Mouse (Mus musculus): ENCODE data around the gene 2900026A02Rik. TPM values are rescaled to one million over a fixed set of nuclear protein-coding genes. Genes with fewer than 3 reads are reported as not detected.

Gene 2900026A02Rik
- polyA plus RNA-seq, 1 experiment from 2014 or later, result 6.9 TPM

DNA sequence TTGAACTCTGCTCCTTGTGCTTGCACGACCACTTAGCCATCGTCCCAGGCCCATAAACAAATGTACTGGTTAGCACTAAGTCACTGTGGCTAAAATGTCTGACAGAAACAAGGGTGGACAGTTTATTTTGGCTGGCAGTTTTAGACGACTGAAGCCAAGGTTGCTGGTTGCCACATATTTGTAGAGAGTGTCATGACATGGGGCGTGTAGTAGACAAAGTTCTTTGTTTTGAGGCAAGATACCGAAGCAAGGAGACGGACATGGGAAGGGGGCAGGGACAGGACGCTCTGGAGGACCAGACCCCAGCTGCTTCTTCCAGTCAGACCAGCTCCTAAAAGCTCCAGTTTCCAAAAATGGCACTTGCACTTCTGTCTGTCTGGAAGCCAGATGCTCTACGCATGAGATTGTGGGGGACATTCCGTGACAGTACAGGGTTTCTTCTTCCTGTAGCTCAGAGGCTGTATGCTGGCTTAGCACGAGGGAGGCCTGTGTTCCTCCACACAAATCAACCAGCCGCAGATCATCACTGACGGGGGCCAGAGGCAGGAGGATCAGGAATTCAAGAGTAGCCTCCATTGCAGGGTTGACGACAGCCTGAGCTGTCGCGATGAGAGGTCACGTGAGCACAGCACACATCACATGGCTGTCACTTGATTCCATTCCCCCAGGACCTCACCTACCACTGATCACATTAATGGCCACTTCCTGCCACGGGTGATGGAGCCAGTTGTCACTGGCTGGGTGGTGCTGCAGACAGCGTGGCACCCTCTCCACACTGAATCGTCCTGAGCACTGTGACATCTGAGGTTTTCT, 138.5 kb downstream of the 2900026A02Rik start:
- no peak overlapping the region for H3K4me2 ChIP-seq (ENCODE audit: low read length)
- ATAC-seq (replicated peaks; ENCODE audit: low FRiP score, low TSS enrichment, low read depth), result no peak

DNA sequence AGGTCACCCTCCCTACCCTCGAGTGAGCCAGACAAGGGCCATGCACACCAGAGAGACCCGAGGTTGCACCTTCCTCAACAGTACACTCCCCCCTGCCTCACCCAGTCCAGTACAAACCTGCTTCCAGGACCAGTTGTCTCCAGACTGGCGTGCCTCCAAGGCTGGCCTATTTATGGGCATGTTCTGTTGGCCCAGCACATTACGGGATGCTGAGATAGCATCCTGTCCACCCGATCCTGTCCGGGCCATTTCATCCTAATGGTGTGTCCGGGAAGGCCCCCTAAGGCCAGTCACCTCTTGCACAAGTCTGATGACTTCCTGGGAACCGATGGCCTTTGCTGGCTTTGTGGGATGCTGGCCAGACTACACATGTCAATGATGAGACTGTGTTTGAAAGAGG, 139.6 kb downstream of the 2900026A02Rik start, which contains the start of gene Crybb3:
TSS of gene Crybb3 (minus strand) at position 146 of the 400 bp plus-strand sequence.
- no peak for DNase-seq (ENCODE audit: low spot score)

More for the DNA sequence above, 138.5 kb downstream of the 2900026A02Rik start:
- no peaks in the 10 kb centered on the region for H3K36me3 ChIP-seq (ENCODE audit: control insufficient read depth, insufficient read depth, low read length)
- no peak for DNase-seq (ENCODE audit: low spot score)
- H3K9me3 ChIP-seq (ENCODE audit: control insufficient read depth, low read length), result no peaks in the 10 kb centered on the region
- H3K4me3 ChIP-seq (ENCODE audit: low read depth, low read length), result no peak overlapping the region
- H3K27ac ChIP-seq (ENCODE audit: low read depth), result no peak overlapping the region
- H3K4me1 ChIP-seq (replicated peaks; ENCODE audit: control insufficient read depth, insufficient read depth, low read length), result peaks cover 4% of the 10 kb centered on the region; the same call in 1 of the 2 replicates
- H3K9ac ChIP-seq (ENCODE audit: low read length), result no peak overlapping the region
- WGBS, result 50% methylated on average over 19 of the region's 19 CpGs
- H3K27me3 ChIP-seq (replicated peaks; ENCODE audit: control insufficient read depth, insufficient read depth, low read length), result no peaks in the 10 kb centered on the region

DNA sequence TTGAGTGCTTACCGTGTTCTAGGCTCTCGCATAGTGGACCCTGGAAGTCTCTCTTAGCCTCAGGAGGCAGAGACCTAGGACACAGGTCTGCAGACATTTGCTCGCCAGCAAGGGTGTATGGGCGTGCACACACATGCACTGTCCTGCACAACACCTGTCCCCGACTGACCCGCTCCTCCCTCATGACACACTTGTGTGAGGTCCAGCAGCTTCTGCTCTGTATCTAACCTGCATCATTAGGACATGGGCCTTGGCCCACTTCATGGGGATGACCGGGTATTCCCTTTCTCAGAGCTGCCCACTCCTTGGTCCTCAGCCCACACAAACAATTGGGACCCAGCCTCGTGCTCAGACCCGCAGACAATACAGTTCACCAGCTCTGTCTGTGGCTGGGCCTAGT, 140.0 kb downstream of the 2900026A02Rik start:
- no peak for DNase-seq (ENCODE audit: low spot score)
- no peaks in the 10 kb centered on the region for H3K9me3 ChIP-seq (ENCODE audit: control insufficient read depth, low read length)
- H3K27ac ChIP-seq (ENCODE audit: low read depth), result no peak overlapping the region
- H3K36me3 ChIP-seq (ENCODE audit: control insufficient read depth, insufficient read depth, low read length), result no peaks in the 10 kb centered on the region
- H3K4me3 ChIP-seq (ENCODE audit: low read depth, low read length), result no peak overlapping the region
- H3K4me2 ChIP-seq (ENCODE audit: low read length), result no peak overlapping the region
- H3K4me1 ChIP-seq (replicated peaks; ENCODE audit: control insufficient read depth, insufficient read depth, low read length), result peaks cover 4% of the 10 kb centered on the region; the same call in 1 of the 2 replicates
- no peak overlapping the region for H3K9ac ChIP-seq (ENCODE audit: low read length)
- 94% methylated on average over 9 of the region's 9 CpGs for WGBS
- no peak for ATAC-seq (replicated peaks; ENCODE audit: low FRiP score, low TSS enrichment, low read depth)
- H3K27me3 ChIP-seq (replicated peaks; ENCODE audit: control insufficient read depth, insufficient read depth, low read length), result no peaks in the 10 kb centered on the region

More for the DNA sequence above, 139.6 kb downstream of the 2900026A02Rik start, which contains the start of gene Crybb3:
- Histone ChIP-seq H3K9ac (ENCODE audit: low read length) (no peak within 1 kb of the TSS), H3K36me3 (ENCODE audit: control insufficient read depth, insufficient read depth, low read length) (no peaks in the 10 kb centered on the region), H3K9me3 (ENCODE audit: control insufficient read depth, low read length) (no peaks in the 10 kb centered on the region), H3K27ac (ENCODE audit: low read depth) (no peak within 1 kb of the TSS), H3K4me2 (ENCODE audit: low read length) (no peak within 1 kb of the TSS), H3K27me3 (replicated peaks; ENCODE audit: control insufficient read depth, insufficient read depth, low read length) (no peaks in the 10 kb centered on the region), H3K4me3 (ENCODE audit: low read depth, low read length) (no peak within 1 kb of the TSS), H3K4me1 (replicated peaks; ENCODE audit: control insufficient read depth, insufficient read depth, low read length) (peaks cover 4% of the 10 kb centered on the region; the same call in 1 of the 2 replicates)
- no peak; the same call in 1 of the 2 replicates for ATAC-seq (replicated peaks; ENCODE audit: low FRiP score, low TSS enrichment, low read depth)
- 81% methylated on average over 8 of the region's 8 CpGs for WGBS

DNA sequence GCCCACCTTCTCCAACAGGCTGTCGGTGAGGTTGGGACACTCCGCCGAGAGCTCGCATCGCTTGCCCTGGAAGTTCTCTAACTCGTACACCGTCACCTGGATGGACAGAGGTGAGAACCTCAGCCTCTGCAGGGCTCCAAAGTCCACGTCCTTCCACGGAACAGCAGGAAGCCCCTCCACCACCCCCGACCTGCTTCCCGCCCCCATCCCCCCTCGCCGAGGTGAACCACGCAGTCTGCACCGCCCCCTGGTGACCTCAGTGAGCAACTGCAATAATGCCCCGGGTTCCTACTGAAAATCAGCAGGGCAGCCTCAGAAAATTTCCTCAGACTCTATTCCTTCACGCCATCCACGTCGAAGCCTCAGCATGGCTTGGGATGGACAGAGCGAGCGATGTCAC, 141.3 kb downstream of the 2900026A02Rik start:
- Histone ChIP-seq H3K4me3 (ENCODE audit: low read depth, low read length) (no peak overlapping the region), H3K27me3 (replicated peaks; ENCODE audit: control insufficient read depth, insufficient read depth, low read length) (no peaks in the 10 kb centered on the region), H3K9me3 (ENCODE audit: control insufficient read depth, low read length) (no peaks in the 10 kb centered on the region), H3K27ac (ENCODE audit: low read depth) (no peak overlapping the region), H3K4me1 (replicated peaks; ENCODE audit: control insufficient read depth, insufficient read depth, low read length) (peaks cover 4% of the 10 kb centered on the region; the same call in 1 of the 2 replicates), H3K36me3 (ENCODE audit: control insufficient read depth, insufficient read depth, low read length) (no peaks in the 10 kb centered on the region), H3K4me2 (ENCODE audit: low read length) (0 out of 2 replicates have a peak overlapping the region, but pooled peaks have one; percentile 28), H3K9ac (ENCODE audit: low read length) (no peak overlapping the region)
- WGBS, result 26% methylated on average over 21 of the region's 21 CpGs
- ATAC-seq (replicated peaks; ENCODE audit: low FRiP score, low TSS enrichment, low read depth) (no peak), DNase-seq (ENCODE audit: low spot score) (peak; percentile 70)

DNA sequence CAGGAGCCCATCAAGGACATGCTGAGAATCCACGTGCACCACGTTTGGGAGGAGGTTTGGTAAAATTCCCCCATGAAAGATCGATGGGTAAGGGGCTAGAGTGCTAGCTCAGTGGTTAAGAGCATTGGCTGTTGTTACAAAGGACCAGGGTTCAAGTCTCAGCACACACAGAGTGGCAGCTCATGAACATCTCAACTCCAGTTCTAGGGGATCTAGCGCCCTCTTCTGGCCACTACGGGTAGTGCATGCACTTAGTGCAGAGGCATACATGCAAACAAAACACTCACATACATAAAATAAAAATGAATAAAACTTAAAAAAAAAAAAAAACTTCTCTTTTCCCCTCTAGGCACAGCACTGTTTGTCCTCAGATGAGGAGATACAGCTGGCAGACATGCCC, 142.3 kb downstream of the 2900026A02Rik start:
- no peak for DNase-seq (ENCODE audit: low spot score)
- H3K9ac ChIP-seq (ENCODE audit: low read length), result no peak overlapping the region
- H3K27ac ChIP-seq (ENCODE audit: low read depth), result no peak overlapping the region
- no peak overlapping the region for H3K4me2 ChIP-seq (ENCODE audit: low read length)
- ATAC-seq (replicated peaks; ENCODE audit: low FRiP score, low TSS enrichment, low read depth), result no peak
- peaks cover 4% of the 10 kb centered on the region; the same call in 1 of the 2 replicates for H3K4me1 ChIP-seq (replicated peaks; ENCODE audit: control insufficient read depth, insufficient read depth, low read length)
- 62% methylated on average over 5 of the region's 5 CpGs for WGBS
- H3K4me3 ChIP-seq (ENCODE audit: low read depth, low read length), result no peak overlapping the region
- H3K9me3 ChIP-seq (ENCODE audit: control insufficient read depth, low read length), result no peaks in the 10 kb centered on the region
- no peaks in the 10 kb centered on the region for H3K36me3 ChIP-seq (ENCODE audit: control insufficient read depth, insufficient read depth, low read length)
- H3K27me3 ChIP-seq (replicated peaks; ENCODE audit: control insufficient read depth, insufficient read depth, low read length), result no peaks in the 10 kb centered on the region

DNA sequence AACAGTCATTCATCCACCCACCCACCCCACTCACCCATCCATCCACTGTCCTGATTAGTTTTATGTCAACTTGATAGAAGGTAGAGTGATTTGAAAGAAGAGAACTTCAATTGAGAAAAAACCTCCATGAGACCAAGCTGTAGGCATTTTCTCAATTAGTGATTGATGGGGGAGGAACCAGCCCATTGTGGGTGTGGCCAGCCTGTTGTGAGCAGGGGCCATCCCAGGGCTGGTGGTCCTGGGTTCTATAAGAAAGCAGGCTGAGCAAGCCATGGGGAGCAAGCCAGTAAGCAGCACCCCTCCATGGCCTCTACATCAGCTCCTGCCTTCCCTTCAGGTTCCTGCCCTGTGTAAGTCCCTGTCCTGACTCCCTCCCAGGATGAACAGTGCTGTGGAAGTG, 151.0 kb downstream of the 2900026A02Rik start, which contains the start of gene Crybb2:
TSS of gene Crybb2 (minus strand) at position 101 of the 400 bp plus-strand sequence.
- no peak for ATAC-seq (replicated peaks; ENCODE audit: low FRiP score, low TSS enrichment, low read depth)
- H3K4me1 ChIP-seq (replicated peaks; ENCODE audit: control insufficient read depth, insufficient read depth, low read length), result no peaks in the 10 kb centered on the region
- no peak within 1 kb of the TSS for H3K4me2 ChIP-seq (ENCODE audit: low read length)
- no peak for DNase-seq (ENCODE audit: low spot score)
- H3K27me3 ChIP-seq (replicated peaks; ENCODE audit: control insufficient read depth, insufficient read depth, low read length), result no peaks in the 10 kb centered on the region
- no peak within 1 kb of the TSS for H3K9ac ChIP-seq (ENCODE audit: low read length)
- H3K9me3 ChIP-seq (ENCODE audit: control insufficient read depth, low read length), result no peaks in the 10 kb centered on the region
- no peaks in the 10 kb centered on the region for H3K36me3 ChIP-seq (ENCODE audit: control insufficient read depth, insufficient read depth, low read length)
- H3K27ac ChIP-seq (ENCODE audit: low read depth), result no peak within 1 kb of the TSS
- no peak within 1 kb of the TSS for H3K4me3 ChIP-seq (ENCODE audit: low read depth, low read length)

DNA sequence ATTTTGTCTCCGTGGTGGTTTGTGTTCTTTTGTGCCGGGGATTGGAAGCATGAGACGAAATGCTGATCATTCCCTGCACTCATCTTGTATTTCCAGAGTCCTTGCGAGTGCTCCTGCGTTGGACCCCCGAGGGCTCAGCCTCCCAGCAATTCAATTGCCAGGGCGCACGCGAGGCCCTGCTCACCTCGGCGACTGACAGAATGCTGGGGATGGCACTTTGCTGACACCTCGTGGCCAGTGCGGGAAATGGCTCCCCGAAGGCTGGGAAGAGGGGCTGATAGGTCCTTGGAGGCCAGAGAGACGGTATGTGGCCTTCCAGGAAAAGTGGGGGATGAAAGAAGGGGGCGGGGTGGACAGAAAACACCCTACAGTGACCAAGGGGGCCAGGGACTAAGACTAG, 166.7 kb downstream of the 2900026A02Rik start:
- Histone ChIP-seq H3K9me3 (ENCODE audit: control insufficient read depth, low read length) (no peaks in the 10 kb centered on the region), H3K4me1 (replicated peaks; ENCODE audit: control insufficient read depth, insufficient read depth, low read length) (no peaks in the 10 kb centered on the region), H3K36me3 (ENCODE audit: control insufficient read depth, insufficient read depth, low read length) (no peaks in the 10 kb centered on the region), H3K27ac (ENCODE audit: low read depth) (no peak overlapping the region), H3K4me2 (ENCODE audit: low read length) (no peak overlapping the region), H3K9ac (ENCODE audit: low read length) (no peak overlapping the region), H3K4me3 (ENCODE audit: low read depth, low read length) (no peak overlapping the region), H3K27me3 (replicated peaks; ENCODE audit: control insufficient read depth, insufficient read depth, low read length) (no peaks in the 10 kb centered on the region)
- DNase-seq (ENCODE audit: low spot score) (peak; percentile 95), ATAC-seq (replicated peaks; ENCODE audit: low FRiP score, low TSS enrichment, low read depth) (0 out of 2 replicates have a peak, but pooled peaks have one; percentile 28)
- 4% methylated on average over 16 of the region's 16 CpGs for WGBS

DNA sequence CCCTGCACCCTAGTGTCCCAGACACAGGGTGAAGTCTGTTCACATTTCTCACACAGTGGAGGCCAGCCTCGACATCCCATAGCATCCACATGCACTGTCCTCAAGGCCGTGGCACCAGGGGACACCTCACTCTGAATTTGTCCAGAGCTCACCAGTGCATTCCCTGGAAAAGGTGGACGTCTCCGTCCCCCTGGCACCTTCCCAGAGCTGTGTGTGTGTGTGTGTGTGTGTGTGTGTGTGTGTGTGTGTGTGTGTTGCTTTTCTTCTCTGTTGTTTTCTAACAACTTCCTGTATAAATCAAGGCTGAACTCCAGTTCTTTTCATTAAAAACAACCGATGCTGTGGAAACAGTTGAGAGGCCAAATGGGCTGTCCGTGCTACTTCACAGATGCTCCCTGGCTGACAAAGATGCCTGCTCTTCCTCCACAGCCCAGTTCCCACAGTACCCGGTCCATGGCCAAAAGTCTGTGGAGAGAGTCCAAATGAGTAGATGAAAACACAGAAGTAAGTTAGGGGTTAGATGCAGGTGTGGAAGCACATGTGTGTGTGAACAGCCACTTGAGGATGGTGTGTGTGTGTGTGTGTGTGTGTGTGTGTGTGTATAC, 170.4 kb downstream of the 2900026A02Rik start:
- 58% methylated on average over 7 of the region's 7 CpGs for WGBS
- no peaks in the 10 kb centered on the region for H3K36me3 ChIP-seq (ENCODE audit: control insufficient read depth, insufficient read depth, low read length)
- no peak for ATAC-seq (replicated peaks; ENCODE audit: low FRiP score, low TSS enrichment, low read depth)
- no peak overlapping the region for H3K4me2 ChIP-seq (ENCODE audit: low read length)
- H3K4me1 ChIP-seq (replicated peaks; ENCODE audit: control insufficient read depth, insufficient read depth, low read length), result no peaks in the 10 kb centered on the region
- no peaks in the 10 kb centered on the region for H3K9me3 ChIP-seq (ENCODE audit: control insufficient read depth, low read length)
- no peak overlapping the region for H3K27ac ChIP-seq (ENCODE audit: low read depth)
- no peak overlapping the region for H3K9ac ChIP-seq (ENCODE audit: low read length)
- H3K27me3 ChIP-seq (replicated peaks; ENCODE audit: control insufficient read depth, insufficient read depth, low read length), result no peaks in the 10 kb centered on the region
- no peak overlapping the region for H3K4me3 ChIP-seq (ENCODE audit: low read depth, low read length)
- DNase-seq (ENCODE audit: low spot score), result no peak

Measured in intestine, embryonic 14.5 days (tissue).